Mouse (Mus musculus) intestine, embryonic 15.5 days (tissue): ENCODE results near the gene Ercc6. TPM values are rescaled to one million over a fixed set of nuclear protein-coding genes. Genes with fewer than 3 reads are reported as not detected.

Experiments
- ATAC-seq: fragments of 200-750 bp; cut with Nextera tagmentation; 2 replicates; pipeline ENCODE4 v1.8.0; 2017; ENCODE audit warnings: moderate TSS enrichment, moderate library complexity
- H3K27ac ChIP-seq: fragments of 300-500 bp; sonication (generic); 2 replicates; pipeline ENCODE4 v1.5.1; 2015; ENCODE audit warnings: mild to moderate bottlenecking, inconsistent platforms
- H3K27me3 ChIP-seq: fragments of 300-500 bp; sonication (generic); replicated peaks from 2 replicates; pipeline ENCODE4 v1.6.1; 2015; ENCODE audit warnings: inconsistent platforms
- H3K36me3 ChIP-seq: fragments of 300-500 bp; sonication (generic); 2 replicates; pipeline ENCODE4 v1.6.1; 2015; ENCODE audit warnings: inconsistent platforms
- H3K4me1 ChIP-seq: fragments of 300-500 bp; sonication (generic); replicated peaks from 2 replicates; pipeline ENCODE4 v1.6.1; 2015; ENCODE audit warnings: inconsistent platforms
- H3K4me2 ChIP-seq: fragments of 300-500 bp; sonication (generic); replicated peaks from 2 replicates; pipeline ENCODE4 v1.6.1; 2015; ENCODE audit warnings: mild to moderate bottlenecking, inconsistent platforms
- H3K4me3 ChIP-seq: fragments of 300-500 bp; sonication (generic); replicated peaks from 2 replicates; pipeline ENCODE4 v1.5.1; 2015; ENCODE audit warnings: inconsistent platforms
- H3K9ac ChIP-seq: fragments of 300-500 bp; sonication (generic); 2 replicates; pipeline ENCODE4 v1.6.1; 2015; ENCODE audit warnings: inconsistent platforms
- H3K9me3 ChIP-seq: fragments of 300-500 bp; sonication (generic); 2 replicates; pipeline ENCODE4 v1.6.1; 2016; ENCODE audit warnings: inconsistent platforms
- WGBS: fragments of 180-500 bp; shearing (Covaris S2); methylation state at CpG from one replicate; pipeline ENCODE4 v1.1.7; 2015; 5-methylcytosine and 5-hydroxymethylcytosine counted together
- polyA plus RNA-seq: library from polyadenylated mRNA; unstranded; fragments of >200 nt; fragmentation: Nextera tagmentation; extraction: Ambion mirVana; gene quantifications from 2 replicates; pipeline ENCODE4 v1.2.1, GENCODE M21; 2015

Ercc6 gene
- polyA plus RNA-seq, 1 experiment from 2014 or later: 16.5 TPM

GRCm38 (mm10) chr14:32597232-32598231 is 84.2 kb downstream of the Ercc6 start:
- Histone ChIP-seq H3K4me2 (peak overlapping the region; percentile 56), H3K9ac (no peak overlapping the region), H3K36me3 (no peaks in the 10 kb centered on the region), H3K27ac (no peak overlapping the region), H3K4me1 (peaks cover 18% of the 10 kb centered on the region), H3K4me3 (peak overlapping the region; percentile 19), H3K9me3 (no peaks in the 10 kb centered on the region), H3K27me3 (peaks cover 81% of the 10 kb centered on the region)
- ATAC-seq: peak; percentile 73
- WGBS: under 1% methylated on average over 78 of the region's 78 CpGs

DNA sequence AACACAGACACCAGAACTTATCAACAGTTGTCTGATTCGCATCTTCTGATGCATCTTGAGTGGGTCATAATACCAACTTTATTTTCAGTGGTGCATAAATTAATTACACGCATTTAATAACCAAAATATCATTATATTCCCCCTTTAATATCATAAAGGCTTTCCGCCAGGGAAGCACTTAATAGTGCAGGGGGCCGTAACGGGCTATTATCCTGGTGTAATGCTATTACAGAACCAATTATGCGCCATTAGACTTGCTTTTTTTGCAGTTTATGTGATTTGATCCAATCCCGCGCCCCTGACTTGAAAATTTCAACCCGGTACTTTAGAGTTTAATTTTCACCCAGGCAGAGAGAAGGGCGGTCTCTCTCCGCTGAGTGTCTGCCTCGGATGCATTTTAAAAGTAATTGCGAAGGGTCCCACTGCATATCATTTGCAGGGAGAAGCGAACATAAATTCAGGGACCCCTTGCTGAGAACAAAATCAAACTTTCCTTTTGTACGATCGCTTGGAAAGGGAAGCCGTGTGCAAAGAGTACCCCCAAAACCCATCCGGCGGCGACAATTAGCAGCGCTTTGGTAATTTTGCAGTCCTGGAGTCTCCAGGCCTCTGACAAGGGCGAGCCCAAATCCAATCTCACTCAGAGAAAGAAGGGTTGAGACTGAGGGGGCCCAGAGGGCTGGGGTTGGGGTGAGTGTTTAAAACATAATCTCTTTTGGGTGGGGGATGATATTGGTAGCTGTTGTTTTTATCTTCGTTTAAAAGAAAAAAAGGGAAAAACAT is 85.3 kb downstream of the Ercc6 start:
- H3K4me3 ChIP-seq: no peak overlapping the region
- H3K4me1 ChIP-seq: peaks cover 18% of the 10 kb centered on the region
- peaks cover 85% of the 10 kb centered on the region for H3K27me3 ChIP-seq
- H3K9me3 ChIP-seq: no peaks in the 10 kb centered on the region
- ATAC-seq: no peak
- H3K27ac ChIP-seq: no peak overlapping the region
- H3K4me2 ChIP-seq: no peak overlapping the region
- H3K36me3 ChIP-seq: no peaks in the 10 kb centered on the region
- WGBS: 10% methylated on average over 23 of the region's 23 CpGs
- no peak overlapping the region for H3K9ac ChIP-seq

DNA sequence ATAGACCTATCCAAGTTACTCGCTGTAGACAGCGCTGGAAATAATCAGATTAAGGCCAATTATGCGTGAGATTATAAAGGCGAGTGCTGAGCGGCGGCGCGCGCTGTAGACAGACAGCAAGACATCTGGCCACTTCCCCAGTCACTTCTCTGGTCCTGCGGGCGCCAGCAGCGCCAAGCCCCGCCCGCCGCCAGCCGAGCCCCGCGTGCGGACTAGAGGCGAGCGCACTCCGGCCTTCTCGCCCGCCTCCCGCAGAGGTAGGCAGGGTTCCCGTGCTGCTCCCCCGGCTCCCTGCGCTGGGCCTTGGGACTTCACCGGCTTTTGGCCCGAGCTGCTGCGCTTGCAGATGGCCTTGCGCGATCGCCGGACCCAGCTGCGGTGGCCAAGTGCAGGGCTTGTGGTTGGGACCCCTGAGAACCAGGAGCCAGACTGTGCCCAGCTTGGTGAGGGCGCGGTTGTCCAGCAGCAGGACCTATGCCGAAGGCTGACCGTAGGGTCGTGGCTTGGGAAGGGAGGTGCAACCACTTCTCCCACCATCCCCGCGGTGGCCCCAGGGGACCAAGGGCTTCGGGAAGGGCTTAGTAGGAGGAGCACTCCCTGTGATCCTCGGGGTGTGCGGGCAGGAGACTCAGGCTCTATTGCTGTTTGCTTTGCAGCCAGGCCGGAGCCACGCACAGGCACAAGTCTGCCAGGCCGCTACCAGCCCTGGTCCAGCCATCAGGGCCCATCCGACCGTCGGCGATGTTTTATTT is 86.1 kb downstream of the Ercc6 start, which contains the start of gene Prrxl1:
TSS of gene Prrxl1 (plus strand) at position 118 of the 752 bp plus-strand sequence.
- H3K36me3 ChIP-seq: no peaks in the 10 kb centered on the region
- H3K4me3 ChIP-seq: peak within 1 kb of the TSS; percentile 26
- WGBS: under 1% methylated on average over 53 of the region's 53 CpGs
- H3K4me2 ChIP-seq: peak within 1 kb of the TSS; percentile 54
- H3K27ac ChIP-seq: no peak within 1 kb of the TSS
- H3K4me1 ChIP-seq: peaks cover 18% of the 10 kb centered on the region
- no peak within 1 kb of the TSS for H3K9ac ChIP-seq
- H3K9me3 ChIP-seq: no peaks in the 10 kb centered on the region
- ATAC-seq: no peak
- H3K27me3 ChIP-seq: peaks cover 81% of the 10 kb centered on the region

DNA sequence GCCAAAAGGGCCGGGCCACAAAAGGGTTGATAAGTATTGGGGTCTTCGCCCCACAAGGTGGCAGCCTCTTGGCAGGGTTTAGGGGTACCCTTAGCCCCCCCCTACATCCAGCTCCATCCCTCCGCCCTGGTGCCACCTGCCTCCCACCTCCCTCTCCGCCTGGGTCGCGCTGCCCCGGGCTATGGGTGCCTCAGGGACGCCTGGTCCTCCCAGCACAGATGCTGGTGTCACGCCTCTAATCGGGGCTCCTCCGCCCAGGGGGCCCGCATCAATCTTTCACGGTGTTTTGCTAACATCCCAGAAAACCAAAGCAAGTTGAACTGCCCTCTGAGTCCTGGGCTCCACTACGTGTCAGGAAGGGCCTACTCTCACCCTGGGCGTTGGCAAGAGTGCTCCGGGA is 86.8 kb downstream of the Ercc6 start:
- H3K27me3 ChIP-seq: peaks cover 75% of the 10 kb centered on the region
- peaks cover 18% of the 10 kb centered on the region for H3K4me1 ChIP-seq
- peak overlapping the region; percentile 26 for H3K4me3 ChIP-seq
- H3K27ac ChIP-seq: no peak overlapping the region
- H3K4me2 ChIP-seq: peak overlapping the region; percentile 54; the same call in 1 of the 2 replicates
- H3K9ac ChIP-seq: no peak overlapping the region
- 7% methylated on average over 16 of the region's 16 CpGs for WGBS
- H3K36me3 ChIP-seq: no peaks in the 10 kb centered on the region
- no peaks in the 10 kb centered on the region for H3K9me3 ChIP-seq
- ATAC-seq: no peak

DNA sequence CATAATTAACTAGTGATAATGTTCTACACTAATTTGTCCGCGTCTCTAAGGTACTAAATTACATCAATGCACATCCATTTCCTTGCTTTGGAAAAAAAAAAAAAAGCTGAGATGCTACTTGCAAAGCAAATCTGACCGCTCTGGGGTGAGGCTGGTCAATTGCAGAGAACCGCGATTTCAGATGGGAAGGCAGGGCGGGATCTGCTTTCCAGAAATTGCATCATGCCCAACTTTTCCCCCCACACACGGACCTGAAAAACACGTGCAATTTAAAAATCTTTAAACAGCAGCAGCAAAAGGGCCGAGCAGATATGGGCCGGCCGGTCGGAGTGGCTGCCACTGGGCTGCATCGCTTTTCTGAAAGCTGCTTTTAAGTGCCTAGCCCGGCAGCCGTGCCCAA is 92.2 kb downstream of the Ercc6 start:
- no peaks in the 10 kb centered on the region for H3K36me3 ChIP-seq
- 53% methylated on average over 15 of the region's 15 CpGs for WGBS
- no peak overlapping the region for H3K27ac ChIP-seq
- no peak overlapping the region for H3K9ac ChIP-seq
- H3K4me1 ChIP-seq: no peaks in the 10 kb centered on the region
- peaks cover 33% of the 10 kb centered on the region for H3K27me3 ChIP-seq
- H3K9me3 ChIP-seq: no peaks in the 10 kb centered on the region
- ATAC-seq: no peak
- H3K4me2 ChIP-seq: no peak overlapping the region
- H3K4me3 ChIP-seq: no peak overlapping the region

DNA sequence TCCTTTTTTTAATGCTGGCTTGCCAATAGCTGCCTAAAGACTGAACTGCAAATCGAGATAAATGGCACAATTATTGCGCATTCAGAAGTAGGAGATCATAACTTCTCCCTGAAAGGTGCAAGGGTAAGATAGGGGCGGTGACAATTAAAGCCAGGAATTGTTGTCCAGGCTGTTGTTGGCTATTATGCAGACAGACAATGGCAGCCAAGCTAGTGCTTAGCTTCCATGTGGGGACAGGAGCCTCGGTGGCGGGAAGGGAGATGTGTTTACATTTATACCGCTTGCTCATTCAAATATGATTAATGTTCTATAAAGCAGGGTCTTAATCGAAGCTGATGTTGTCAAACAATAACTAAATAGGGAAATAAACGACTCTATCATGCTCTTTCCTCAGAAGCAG is 93.0 kb downstream of the Ercc6 start:
- no peak overlapping the region for H3K4me2 ChIP-seq
- no peak overlapping the region for H3K9ac ChIP-seq
- no peak overlapping the region for H3K4me3 ChIP-seq
- no peak overlapping the region for H3K27ac ChIP-seq
- no peak for ATAC-seq
- H3K9me3 ChIP-seq: no peaks in the 10 kb centered on the region
- 60% methylated on average over 8 of the region's 8 CpGs for WGBS
- no peaks in the 10 kb centered on the region for H3K4me1 ChIP-seq
- peaks cover 25% of the 10 kb centered on the region for H3K27me3 ChIP-seq
- H3K36me3 ChIP-seq: no peaks in the 10 kb centered on the region

GRCm38 (mm10) chr14:32609392-32609791 is 96.1 kb downstream of the Ercc6 start:
- Histone ChIP-seq H3K36me3 (no peaks in the 10 kb centered on the region), H3K9me3 (no peaks in the 10 kb centered on the region), H3K4me2 (no peak overlapping the region), H3K4me1 (no peaks in the 10 kb centered on the region), H3K27ac (no peak overlapping the region), H3K27me3 (peaks cover 7% of the 10 kb centered on the region; the same call in 1 of the 2 replicates), H3K9ac (no peak overlapping the region), H3K4me3 (no peak overlapping the region)
- ATAC-seq: no peak
- 26% methylated on average over 3 of the region's 3 CpGs for WGBS

- WGBS: 83% methylated on average over 5 of the region's 5 CpGs
- Histone ChIP-seq H3K9me3 (no peaks in the 10 kb centered on the region), H3K4me2 (no peak overlapping the region), H3K9ac (no peak overlapping the region), H3K4me3 (no peak overlapping the region), H3K4me1 (no peaks in the 10 kb centered on the region), H3K27ac (no peak overlapping the region), H3K27me3 (no peaks in the 10 kb centered on the region), H3K36me3 (no peaks in the 10 kb centered on the region)
- ATAC-seq: no peak
Observed at GRCm38 (mm10) chr14:32617253-32617652, 103.9 kb downstream of the Ercc6 start.

GRCm38 (mm10) chr14:32624245-32624644 is 110.9 kb downstream of the Ercc6 start:
- no peak overlapping the region for H3K27ac ChIP-seq
- H3K4me3 ChIP-seq: no peak overlapping the region
- H3K4me1 ChIP-seq: no peaks in the 10 kb centered on the region
- no peaks in the 10 kb centered on the region for H3K27me3 ChIP-seq
- no peaks in the 10 kb centered on the region for H3K9me3 ChIP-seq
- H3K36me3 ChIP-seq: no peaks in the 10 kb centered on the region
- WGBS: 81% methylated on average over 3 of the region's 3 CpGs
- H3K9ac ChIP-seq: no peak overlapping the region
- no peak for ATAC-seq
- no peak overlapping the region for H3K4me2 ChIP-seq

DNA sequence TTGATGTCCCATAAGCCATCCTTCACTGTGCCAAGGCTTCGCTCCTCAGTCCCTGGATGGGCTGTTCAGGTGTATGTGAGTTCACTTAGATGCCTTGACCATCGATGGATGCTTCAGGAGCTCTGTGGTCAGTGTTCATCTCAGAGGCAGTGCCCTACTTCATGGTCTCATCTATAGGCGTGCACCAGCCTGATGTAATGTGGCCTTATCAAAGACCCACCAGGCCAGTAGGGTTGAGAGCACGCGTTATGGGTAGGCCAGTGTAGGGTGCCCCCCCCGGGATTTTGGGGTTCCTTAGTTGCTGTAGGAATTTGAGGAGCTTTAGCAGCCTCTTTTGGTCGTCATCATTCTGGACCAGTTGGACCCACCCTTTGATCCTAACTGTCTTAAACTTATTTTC is 111.5 kb downstream of the Ercc6 start:
- Histone ChIP-seq H3K4me3 (no peak overlapping the region), H3K4me2 (no peak overlapping the region), H3K27ac (no peak overlapping the region), H3K36me3 (no peaks in the 10 kb centered on the region), H3K9me3 (no peaks in the 10 kb centered on the region), H3K4me1 (no peaks in the 10 kb centered on the region), H3K27me3 (no peaks in the 10 kb centered on the region), H3K9ac (no peak overlapping the region)
- WGBS: 93% methylated on average over 7 of the region's 7 CpGs
- ATAC-seq: no peak

DNA sequence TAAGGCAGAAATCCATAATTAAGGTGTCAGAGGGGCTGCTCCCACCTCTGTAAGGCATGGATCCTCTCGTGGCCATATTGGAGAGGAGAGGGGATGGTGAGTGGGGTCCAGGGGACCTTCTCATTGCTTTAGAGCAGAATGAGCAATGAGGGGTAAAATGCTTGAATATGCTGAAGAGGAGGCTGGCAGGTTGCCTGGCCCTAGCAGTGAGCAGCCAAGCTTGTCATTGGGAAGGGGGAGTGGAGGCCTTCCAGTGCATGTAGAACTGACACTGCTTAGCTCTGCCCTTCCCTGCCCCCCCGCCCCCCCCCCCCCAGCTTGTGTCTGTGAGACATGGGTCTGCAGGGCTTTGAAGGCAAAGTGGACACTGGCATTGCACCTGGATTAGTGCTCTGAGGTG is 114.0 kb downstream of the Ercc6 start:
- no peak overlapping the region for H3K4me3 ChIP-seq
- H3K36me3 ChIP-seq: no peaks in the 10 kb centered on the region
- H3K27me3 ChIP-seq: no peaks in the 10 kb centered on the region
- H3K9me3 ChIP-seq: no peaks in the 10 kb centered on the region
- WGBS: 40% methylated on average over 2 of the region's 2 CpGs
- H3K9ac ChIP-seq: no peak overlapping the region
- no peak for ATAC-seq
- H3K4me1 ChIP-seq: no peaks in the 10 kb centered on the region
- no peak overlapping the region for H3K27ac ChIP-seq
- no peak overlapping the region for H3K4me2 ChIP-seq

- WGBS: 52% methylated on average over 10 of the region's 10 CpGs
- Histone ChIP-seq H3K4me2 (0 out of 2 replicates have a peak overlapping the region, but pooled peaks have one; percentile 11), H3K4me3 (no peak overlapping the region), H3K9me3 (no peaks in the 10 kb centered on the region), H3K9ac (no peak overlapping the region), H3K27ac (no peak overlapping the region), H3K27me3 (no peaks in the 10 kb centered on the region), H3K36me3 (no peaks in the 10 kb centered on the region), H3K4me1 (no peaks in the 10 kb centered on the region)
- ATAC-seq: no peak
Observed at GRCm38 (mm10) chr14:32628584-32628983, 115.3 kb downstream of the Ercc6 start.
